Mouse (Mus musculus) E14TG2a.4 (cell line): ENCODE data around the gene Olfr1393.

Experiments used
- CTCF ChIP-seq: conservative IDR thresholded peaks from 2 replicates; pipeline ENCODE4 v1.5.1; 2014; ENCODE audit warnings: low read length
- NANOG ChIP-seq: IDR thresholded peaks from 2 replicates; pipeline ENCODE4 v1.6.1; 2014; ENCODE audit warnings: borderline replicate concordance, low read length, mixed read lengths

- no peak for TF ChIP-seq CTCF
- no peak for TF ChIP-seq NANOG
Measured at GRCm38 (mm10) chr11:49263149-49263548, 15.0 kb upstream of the Olfr1393 start.
